Mouse (Mus musculus): ENCODE measurements at regions not wholly inside any gene's neighbourhood (a gene's known extent, or its start where the extent isn't known, plus 50 kb on each side); places are given as distances from the start of the nearest gene placed in this dataset.
"Not testable (repeated sequence)": the region's sequence is repeated elsewhere in the genome, so short reads cannot be mapped to it uniquely, and the experiment has no call there.

DNA sequence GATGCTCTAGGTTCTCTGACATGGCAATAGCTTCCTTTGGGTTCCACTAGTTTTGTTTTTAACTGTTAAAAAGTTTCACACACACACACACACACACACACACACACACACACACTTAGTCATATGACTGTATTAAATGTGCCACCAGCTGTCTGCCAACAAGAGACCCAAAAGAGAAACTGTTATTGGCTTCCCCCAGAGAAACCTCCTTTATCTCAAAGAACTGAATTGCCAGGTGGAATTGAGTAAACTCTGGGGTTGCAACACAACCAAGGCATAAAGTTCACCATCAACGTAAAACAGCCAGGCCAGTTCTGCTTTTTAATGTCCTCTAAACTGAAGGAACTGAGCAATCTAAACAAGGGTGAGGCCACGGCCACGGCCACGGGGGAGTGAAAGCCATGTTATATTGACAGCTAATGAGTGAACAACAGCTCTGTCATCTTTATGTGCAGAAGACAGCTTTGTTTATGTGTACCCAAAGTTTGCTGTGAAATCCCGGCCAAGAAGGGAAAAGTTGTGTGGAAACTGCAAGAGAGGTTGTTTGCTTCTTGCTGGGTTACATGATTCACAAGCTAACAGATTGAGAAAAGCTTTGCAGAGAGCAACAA is 69.3 kb downstream of the Btg1 start:
- DNase-seq (ENCODE audit: low read depth) = peak; percentile 70

DNA sequence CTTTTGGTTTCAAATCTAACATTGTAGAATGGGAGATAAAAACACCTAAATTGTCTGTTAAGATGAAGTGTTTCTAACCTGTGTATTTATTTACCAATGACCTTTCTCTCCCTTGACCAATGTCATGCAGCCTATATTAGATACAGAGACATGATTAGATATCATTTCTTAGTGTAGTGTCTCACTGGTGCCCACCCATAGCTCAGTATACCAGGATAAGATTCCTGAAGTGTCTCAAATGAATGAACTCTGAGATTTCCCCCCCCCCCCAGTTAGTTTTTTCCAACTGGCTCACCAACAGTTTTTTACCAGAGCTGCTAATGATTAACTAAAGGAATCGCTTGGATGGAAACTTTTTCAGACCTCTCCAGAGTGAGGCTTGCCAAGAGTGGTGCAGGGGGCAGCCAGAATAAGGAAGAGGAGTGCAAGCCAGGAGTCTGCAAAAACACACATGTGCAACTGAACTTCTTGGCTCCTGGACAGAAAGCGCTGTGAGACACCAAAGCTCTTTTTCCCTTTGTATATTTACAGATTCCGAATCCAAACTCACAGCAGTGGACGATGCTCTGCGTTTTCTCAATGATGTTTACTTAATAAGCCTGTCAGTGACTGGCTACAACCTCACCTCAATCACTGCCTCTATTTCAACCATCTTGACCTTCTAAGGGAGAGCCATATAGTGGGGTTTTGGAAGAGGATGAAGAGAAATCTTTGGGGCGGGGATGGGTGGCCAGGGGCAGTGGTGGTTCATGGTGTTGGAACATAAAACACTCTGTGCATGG is 70.0 kb downstream of the Btg1 start:
- no peak for DNase-seq (ENCODE audit: low read depth)

DNA sequence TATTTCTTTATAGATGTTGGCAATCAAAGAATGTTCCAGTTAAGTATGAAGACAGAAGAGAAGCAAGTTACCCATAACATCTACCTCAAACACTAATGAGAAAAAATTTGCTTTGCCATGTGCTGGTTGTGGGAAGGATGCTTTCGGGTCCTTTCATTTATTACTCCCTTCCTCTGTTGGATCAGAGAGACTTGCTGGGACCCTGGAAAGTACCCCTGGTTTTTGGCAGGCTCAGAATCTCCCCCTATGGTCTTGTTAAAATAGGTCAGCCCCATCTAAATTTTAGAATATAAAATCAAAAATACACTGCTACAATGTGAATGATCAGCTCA is 70.6 kb downstream of the Btg1 start:
- no peak for DNase-seq (ENCODE audit: low read depth)

DNA sequence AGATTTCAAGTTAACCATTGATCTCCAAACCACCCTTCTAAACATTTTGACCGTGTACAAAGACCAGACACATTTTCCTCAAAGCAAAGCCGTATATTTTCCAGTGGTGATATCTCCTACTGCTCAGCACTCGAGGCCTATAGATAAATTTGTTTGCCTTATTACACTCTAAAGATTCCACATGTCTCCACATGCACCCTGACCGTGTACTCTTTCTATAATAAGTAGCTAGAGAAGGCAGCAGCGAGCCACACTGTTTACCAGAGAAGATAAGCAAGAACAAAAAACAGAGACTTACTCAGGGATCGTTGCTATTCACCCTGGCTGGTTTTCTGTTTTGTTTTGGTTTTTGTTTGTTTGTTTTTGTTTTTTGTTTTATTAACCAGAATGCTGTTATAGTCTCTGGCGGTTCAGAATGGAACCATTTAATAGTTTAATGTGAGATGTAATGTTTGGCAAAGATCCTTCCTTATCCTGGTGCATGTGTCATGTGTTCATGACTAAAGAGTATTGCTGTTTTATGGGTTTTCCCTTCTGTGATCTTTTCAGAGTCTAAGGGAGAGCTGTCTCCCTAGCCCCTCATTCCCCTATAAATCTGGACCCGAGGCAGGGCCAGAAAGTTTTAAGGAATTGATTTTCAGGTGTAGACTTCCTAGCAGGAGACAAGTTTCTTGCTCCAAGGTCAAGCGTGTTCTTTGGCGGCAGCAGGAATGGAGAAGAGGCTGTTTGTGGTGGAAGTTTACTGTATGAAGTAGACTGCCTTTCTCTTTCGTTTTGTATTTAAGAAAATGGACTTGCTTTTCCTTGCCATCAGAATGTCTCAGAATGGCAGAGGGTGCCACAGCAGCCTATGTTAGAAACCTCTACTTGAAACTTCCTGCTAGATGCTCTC is 73.4 kb downstream of the Btg1 start:
- DNase-seq (ENCODE audit: low read depth) = peak; percentile 74

DNA sequence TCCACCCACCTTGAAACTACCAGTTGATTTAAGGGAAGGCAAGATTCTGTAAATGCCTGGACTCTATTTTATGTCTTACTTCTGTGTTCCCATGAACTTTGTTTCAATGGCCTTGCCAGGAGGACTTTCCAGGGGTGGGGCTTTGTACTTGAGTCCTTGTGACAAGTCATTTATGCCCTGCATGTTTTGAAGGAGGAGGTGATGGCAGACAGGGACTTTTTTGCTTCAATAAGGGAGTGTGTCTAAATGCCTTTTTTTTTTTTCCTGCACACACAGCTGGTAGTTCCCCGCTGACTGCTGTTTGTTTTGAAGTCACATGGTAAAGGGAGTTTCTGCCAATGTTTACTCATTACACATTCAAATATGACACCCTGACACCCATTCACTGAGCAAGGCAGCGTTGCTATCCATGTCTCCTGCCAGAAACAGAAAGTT is 74.1 kb downstream of the Btg1 start:
- peak; percentile 93 for DNase-seq (ENCODE audit: low read depth)

DNA sequence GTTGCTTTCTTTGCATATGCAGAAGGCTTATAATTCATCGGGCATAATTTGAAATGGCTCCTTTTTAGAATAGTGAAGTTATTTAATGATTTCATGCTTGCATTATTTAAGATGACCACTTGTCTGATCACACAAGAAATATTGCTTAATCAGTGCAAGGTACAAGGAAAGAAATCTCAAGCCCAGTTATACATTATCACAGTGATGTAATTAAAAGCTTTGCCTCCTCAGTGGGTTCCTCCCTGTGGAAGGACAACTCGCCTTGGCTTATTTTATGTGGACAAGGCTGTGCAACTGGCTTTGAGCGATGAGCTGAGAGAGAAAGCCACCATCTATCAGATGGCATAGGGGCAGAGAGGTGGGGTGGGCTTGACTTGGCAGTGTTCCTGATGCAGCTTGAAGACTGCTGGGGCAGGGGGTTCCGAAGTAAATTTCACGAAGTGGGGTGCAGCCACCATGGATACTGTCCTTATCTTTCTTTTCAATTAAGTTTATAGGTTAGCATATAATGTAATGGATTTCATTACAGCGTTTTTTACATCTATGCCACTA is 74.6 kb downstream of the Btg1 start:
- peak; percentile 41 for DNase-seq (ENCODE audit: low read depth)

DNA sequence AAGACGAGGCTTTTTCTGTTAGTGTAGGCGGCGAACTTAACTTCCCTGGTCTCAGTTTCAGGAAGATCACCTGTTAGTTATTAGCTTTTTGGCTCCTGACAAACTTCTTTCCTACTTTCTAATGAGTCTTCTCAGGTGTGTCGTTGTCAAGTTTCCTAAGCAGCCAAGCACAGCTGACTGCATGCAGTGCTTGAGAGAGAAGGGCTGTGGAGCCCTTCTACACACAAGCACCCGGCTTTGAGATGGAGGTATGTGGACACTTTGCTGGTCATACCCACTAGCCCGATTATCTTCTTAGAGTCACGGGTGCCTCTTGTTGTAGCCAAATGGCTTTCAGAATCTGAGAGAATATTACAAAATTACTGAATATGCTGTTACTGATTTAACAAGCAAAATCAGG is 76.0 kb downstream of the Btg1 start:
- DNase-seq (ENCODE audit: low read depth) = peak; percentile 60

DNA sequence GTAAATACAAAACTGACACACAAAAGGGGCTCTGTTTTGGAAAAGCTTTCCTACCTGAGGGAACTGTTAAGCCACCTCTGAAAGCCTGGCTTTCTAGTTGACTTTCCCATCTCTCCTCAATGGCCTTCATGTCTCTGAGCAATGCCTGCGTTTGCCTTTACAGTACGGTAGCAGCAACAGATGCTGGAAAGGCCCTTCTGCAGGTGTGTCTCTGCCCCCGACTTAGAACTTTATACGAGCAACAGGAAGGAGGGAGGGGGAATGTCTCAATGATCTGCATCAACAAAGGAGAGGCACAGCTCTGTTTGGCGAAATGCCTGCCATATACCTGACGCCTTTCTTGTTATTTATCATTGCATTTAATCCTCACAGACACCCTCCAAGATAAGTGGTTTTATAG is 77.0 kb downstream of the Btg1 start:
- peak; percentile 74 for DNase-seq (ENCODE audit: low read depth)

DNA sequence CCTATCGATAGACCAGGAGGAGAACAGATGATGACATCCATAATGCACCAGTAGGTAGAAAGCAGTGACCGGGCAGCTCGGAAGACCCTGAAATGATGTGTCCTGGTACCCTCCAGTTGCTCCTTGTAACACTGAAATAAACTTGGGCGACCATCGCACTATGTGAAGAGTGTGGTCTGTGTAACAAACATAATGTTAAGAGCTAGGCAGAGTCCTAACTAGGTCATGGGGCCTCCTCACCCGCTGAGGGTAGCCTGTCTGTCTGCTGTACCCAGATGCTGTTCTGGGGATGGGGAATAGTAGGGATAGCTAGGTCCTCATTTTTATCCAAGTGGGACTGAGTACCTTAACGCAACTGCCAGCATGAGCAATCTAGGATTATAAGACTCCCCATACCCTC is 79.8 kb downstream of the Btg1 start:
- DNase-seq (ENCODE audit: low read depth) = no peak

DNA sequence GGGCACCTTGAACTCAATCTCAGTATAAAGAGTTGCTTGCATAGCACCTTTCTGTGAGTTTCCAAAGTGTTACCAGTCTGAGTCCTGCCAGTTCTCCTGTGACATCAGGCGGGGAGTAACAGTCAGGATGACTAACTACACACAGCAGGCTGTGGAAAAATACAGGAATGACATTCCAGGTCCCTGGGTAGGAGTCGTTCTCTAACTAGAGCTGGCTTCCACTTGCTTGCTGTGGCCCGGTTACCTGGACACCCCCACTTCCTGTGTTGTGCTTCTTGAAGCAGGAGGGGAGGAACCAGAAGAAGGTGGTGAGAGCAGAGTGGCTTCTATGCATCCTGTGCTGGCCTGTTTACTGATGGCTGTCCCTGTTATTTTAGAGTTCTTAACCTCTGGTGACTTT is 81.0 kb downstream of the Btg1 start:
- peak; percentile 88 for DNase-seq (ENCODE audit: low read depth)

DNA sequence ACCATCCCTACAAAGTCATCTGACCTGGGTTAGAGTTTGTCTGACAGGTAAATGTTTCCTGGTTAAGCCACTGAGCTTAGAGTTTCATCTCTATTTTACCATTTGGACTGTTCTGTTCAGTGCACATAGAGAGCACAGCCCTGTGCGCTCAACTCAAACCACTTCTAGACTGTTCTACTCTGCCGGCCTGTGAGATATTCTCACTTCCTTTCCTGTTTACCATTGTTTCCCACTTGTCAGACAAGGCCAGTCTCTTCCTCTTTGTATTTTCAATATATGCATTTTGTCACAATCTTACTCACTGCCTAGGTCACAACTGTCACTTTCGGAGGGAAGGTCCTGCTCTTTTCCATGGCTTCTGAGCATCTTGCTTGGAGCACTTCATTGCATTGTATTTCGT is 89.8 kb downstream of the Btg1 start:
- DNase-seq (ENCODE audit: low read depth) = no peak

DNA sequence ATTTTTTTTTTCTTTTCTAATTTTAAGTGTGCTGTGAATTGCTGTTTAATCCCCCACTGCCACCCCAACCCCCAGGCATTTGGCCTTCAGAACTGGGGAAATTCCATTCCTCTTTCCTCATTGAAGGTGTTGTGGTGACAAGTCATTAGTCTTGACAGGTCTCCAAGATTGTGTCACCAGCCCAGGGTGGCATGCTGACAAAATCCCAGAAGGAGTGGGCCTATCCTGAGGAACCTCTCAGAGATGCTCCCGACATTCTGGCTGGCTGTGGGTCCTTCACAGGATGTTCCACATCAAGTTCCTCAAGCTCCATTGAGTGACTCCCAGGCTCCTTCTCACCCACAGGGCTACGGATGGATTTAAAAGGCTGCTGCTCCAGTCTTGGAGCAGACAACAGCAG is 91.7 kb downstream of the Btg1 start:
- no peak for DNase-seq (ENCODE audit: low read depth)

DNA sequence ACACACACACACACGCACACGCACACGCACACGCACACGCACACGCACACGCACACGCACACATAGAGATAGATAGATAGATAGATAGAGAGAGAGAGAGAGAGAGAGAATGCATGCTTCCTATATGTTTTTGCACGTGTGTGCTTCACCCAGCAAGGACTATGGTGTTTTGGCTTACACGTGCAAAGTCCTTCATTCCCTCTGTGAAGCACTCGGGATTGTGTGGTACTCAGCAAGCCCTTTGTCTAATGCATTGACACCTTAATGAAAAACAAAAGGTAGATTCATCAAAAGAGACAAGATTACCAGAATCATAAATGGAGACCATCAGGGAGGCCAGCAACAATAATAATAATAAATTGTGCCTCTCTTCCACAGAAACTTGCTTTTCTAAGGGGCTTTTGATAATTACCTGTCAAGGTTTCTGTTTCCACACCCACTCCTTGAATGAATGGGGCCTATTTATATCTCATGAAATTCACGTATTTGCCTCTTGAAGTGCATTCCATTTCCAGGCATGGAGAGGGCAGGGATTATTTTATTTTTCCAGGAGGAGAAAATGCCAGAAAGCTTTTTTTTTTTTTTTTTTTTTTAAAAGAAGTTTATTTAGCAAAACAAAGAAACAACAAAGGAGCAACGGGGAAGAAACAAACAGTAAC is 93.0 kb downstream of the Btg1 start:
- DNase-seq (ENCODE audit: low read depth) = no peak

DNA sequence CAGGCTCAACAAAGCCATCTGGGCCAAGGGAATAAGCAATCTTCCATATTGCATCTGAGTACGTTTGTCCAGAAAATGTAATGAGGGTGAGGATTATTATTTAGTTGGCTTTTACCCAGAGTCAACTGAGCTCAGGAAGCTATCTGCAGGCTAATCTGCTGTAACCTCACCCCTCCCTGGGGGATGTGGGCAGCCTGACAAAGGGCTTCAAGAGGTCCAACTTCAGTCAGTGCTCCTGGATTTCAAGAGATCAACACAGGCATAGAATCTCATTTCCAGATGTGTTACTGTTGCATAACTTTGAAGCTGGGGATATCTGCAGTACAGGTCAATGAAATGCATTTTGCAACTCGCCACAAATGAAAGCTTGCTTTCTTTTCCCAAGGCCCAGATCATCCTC is 95.2 kb downstream of the Btg1 start:
- DNase-seq (ENCODE audit: low read depth) = no peak

DNA sequence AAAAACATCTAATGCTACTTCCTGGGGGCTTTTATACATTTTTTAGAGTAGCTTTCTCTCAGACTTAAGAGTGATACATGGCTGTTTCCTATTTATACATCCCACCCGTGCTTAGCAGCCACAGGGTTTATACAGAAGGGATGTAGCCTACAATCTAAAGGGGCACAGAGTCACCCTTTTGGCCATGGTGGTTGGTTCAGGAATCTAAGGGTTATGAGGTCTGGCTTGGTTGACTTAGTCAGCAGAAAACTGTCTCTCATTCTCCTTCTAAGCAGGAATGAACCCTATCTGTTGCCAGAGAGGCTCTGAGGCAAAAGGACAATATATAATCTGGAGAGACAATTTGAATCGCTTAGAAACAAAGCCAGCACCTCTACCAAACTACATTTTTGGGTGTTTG is 97.9 kb downstream of the Btg1 start:
- DNase-seq (ENCODE audit: low read depth) = no peak

DNA sequence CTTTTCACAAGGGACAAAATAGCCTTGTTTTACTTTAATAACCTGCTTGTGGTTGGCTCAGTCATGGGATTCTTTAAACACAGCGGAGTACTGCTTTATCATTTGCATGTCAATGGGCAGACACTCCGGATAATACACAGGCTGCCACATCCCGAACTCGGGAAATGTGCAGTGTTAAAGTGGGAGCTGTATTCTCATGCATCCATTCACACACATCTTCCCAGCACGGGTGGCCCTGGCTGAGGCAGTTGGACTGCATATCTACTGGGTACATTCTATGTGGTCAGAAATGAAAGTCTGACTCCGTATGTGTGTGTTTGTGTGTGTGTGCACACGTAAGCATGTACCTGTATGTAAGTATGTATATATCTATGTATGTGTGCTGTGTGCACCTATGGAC is 100.5 kb downstream of the Btg1 start:
- DNase-seq (ENCODE audit: low read depth) = no peak

DNA sequence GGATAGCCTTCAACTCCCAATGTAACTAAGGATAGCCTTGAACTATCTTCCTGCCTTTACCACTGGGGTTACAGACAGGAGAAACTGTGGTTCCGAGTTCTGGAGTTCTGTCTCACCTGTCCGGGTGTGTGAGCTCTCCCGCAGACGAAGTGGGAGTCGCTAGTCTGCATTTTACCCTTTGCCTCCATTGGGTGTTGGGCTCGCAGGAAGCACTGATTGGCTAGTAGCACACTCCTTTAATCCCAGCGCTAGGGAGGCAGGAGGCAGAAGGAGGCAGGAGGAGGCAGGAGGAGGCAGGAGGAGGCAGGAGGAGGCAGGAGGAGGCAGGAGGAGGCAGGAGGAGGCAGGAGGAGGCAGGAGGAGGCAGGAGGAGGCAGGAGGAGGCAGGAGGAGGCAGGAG is 101.9 kb downstream of the Btg1 start:
- not testable (repeated sequence) for DNase-seq (ENCODE audit: low read depth)

DNA sequence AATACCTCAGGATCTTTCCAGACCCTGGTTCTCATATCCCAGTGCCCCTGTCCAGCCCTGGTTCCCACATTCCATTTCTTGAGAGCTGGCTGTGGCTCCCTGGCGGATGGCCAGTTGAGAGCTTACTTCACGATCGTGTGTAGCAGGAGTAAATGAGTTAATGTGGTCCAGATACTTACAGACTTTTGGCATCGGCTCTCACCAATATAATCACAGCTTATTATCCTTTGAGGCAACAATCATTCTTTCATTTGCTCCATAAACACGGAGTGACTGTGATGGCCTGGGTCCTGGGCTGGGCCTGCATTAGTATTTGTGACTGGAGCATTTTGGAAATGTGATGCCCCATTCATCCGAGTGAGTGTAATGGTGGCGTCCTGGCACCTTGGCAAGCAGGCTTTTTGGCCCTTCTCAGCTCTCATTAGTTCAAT is 103.5 kb downstream of the Btg1 start:
- DNase-seq (ENCODE audit: low read depth) = no peak

DNA sequence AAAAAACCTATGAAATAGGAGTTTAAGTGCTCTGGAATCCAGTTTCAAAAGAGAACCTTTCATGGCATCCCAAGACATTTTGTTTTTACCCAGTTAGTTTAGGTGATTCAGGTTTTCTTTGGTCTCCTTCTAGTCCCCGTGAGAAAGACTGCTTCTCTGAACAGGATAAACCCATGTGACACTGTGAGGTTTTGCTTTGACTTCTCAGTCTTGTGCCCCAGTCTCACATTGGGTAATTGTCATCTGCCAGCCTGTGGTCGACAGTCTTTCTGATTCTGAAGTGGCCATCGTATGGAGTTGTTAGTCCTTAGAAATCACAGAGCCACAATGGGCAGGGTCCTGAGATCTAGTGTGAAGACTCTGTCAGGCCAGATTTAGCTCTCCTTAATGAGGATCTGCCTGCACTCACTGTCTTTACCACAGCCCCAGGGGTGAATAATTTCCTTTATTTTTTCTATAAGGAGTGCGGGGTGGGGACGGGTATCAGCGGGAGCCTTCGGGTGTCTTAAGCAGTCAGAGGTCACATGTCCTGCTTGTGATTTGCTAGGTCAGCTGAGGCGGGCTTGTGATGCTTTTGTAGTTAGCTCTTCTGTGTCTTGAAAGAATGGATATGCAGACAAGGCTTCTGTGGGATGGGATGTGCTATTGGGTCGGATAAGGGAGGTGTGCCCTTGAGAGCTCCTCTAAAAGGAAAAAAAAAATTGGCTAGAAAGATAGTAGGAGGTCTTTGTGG is 104.3 kb downstream of the Btg1 start:
- peak; percentile 72 for DNase-seq (ENCODE audit: low read depth)

DNA sequence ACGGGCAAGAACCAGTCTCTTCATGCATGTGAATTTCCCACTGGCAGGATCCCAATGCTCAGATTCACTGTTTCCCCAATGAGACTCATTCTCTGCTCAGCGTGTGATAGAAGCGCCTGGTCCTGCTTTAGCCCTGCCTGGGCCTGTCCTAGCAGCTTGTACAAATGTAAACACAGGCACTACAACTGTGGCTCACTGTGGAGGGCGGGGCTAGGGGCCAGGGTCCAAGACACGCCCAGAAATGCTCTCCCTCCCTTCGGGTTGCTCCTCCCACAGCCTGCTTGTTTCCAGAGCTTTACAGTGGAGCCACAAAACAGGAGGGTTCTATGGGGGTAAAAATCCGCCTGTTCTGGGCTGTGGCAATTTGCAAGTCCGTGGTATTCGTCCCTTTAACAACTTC is 105.7 kb downstream of the Btg1 start:
- peak; percentile 64 for DNase-seq (ENCODE audit: low read depth)

DNA sequence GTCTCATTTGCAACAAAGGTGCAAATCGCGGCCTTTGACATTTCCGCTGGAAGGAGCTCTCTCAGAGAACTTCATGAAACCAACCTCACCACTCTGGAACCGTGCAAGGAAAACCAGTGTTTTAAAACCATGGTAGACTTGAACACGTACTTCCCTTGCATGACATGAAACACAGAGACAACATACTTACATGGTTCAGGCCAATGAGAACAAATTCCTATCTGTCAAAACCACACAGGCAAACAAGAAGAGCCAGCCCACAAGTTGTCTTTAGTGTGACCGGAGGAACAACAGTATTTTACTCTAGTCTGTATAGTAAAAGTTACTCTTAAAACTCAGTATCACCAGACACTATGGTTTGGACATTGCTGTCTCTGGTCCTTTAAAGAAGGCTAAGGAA is 106.3 kb downstream of the Btg1 start:
- peak; percentile 52 for DNase-seq (ENCODE audit: low read depth)

Measured in induced T-regulatory cell, adult 2 months (primary cell).